Comparison of ENCODE assay signal across 11 mouse cellular contexts in the genomic region with DNA sequence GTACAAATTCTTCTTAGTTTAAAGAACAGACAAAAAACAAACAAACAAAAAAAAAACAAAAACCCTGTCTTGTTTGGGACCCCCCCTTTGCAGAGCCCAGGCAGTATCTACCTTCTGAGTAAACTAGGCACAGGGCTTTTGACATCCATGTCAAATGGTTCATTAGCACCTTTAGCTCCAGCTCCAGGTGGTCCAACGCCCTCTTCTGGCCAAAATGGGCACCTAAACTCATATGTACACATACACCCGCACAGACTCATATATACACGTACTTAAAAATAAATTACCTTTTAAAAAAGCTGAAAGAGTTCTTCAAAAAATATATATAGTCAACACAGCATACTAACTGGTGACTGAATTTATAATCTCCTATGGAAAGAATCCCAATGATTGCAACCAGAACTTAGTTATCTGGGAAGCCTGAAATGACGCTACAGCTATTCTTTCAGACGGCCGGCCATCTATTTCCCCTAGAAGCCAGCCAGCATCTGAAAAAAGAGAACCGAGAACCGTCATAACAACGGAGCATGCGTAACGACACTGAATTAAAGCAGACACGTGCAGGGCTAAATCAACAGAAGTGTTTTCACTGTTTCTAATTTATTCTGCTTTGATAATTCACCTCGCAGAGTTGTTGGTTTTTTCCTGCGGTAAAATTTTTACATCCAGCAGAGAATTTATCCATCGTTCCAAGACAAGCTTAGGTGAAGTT.
DNase-seq lines count a peak whose midpoint lies in the region; ATAC-seq lines count a peak whose summit lies in the region.
"Had no signal": no experiment of that assay in that cellular context is flagged by ENCODE, and none has a peak within 500 bp of the region (broad histone marks: within the 10 kb centered on the region; RNA-seq: fewer than 3 reads in every experiment).

No protein-coding gene starts in this region.

- no peak overlapping the region for H3K4me3 ChIP-seq in embryonic facial prominence, embryonic 12.5 days
- H3K4me3 ChIP-seq in embryonic facial prominence, embryonic 10.5 days, result no peak overlapping the region
- 0 out of 2 replicates have a peak overlapping the region, but pooled peaks have one; percentile 4 for H3K4me3 ChIP-seq in forebrain, embryonic 12.5 days (replicated peaks)
- H3K4me3 ChIP-seq in midbrain, embryonic 12.5 days, result no peak overlapping the region
- no peak overlapping the region for H3K4me3 ChIP-seq in heart, embryonic 10.5 days
- H3K4me3 ChIP-seq: stomach, embryonic 15.5 days had no signal

- peak overlapping the region; percentile 42 for H3K4me2 ChIP-seq in embryonic facial prominence, embryonic 12.5 days (replicated peaks)
- peak overlapping the region; percentile 44 for H3K4me2 ChIP-seq in forebrain, embryonic 12.5 days
- H3K4me2 ChIP-seq in midbrain, embryonic 12.5 days (replicated peaks), result peak overlapping the region; percentile 22
- H3K4me2 ChIP-seq: stomach, embryonic 15.5 days had no signal

- H3K4me1 ChIP-seq in embryonic facial prominence, embryonic 12.5 days, result peaks cover 2% of the 10 kb centered on the region; the same call in 1 of the 2 replicates
- H3K4me1 ChIP-seq in embryonic facial prominence, embryonic 10.5 days, result peaks cover 14% of the 10 kb centered on the region
- peaks cover 8% of the 10 kb centered on the region for H3K4me1 ChIP-seq in forebrain, embryonic 12.5 days
- peaks cover 9% of the 10 kb centered on the region for H3K4me1 ChIP-seq in midbrain, embryonic 12.5 days
- H3K4me1 ChIP-seq in heart, embryonic 10.5 days, result peaks cover 9% of the 10 kb centered on the region; the same call in 1 of the 2 replicates
- H3K4me1 ChIP-seq: stomach, embryonic 15.5 days had no signal

- WGBS in embryonic facial prominence, embryonic 12.5 days, result 60% methylated on average over 15 of the region's 15 CpGs
- 74% methylated on average over 15 of the region's 15 CpGs for WGBS in embryonic facial prominence, embryonic 10.5 days
- WGBS in forebrain, embryonic 12.5 days, result 59% methylated on average over 15 of the region's 15 CpGs
- WGBS in midbrain, embryonic 12.5 days, result 60% methylated on average over 15 of the region's 15 CpGs
- WGBS in heart, embryonic 10.5 days, result 85% methylated on average over 15 of the region's 15 CpGs

- H3K9ac ChIP-seq in embryonic facial prominence, embryonic 12.5 days, result no peak overlapping the region
- no peak overlapping the region for H3K9ac ChIP-seq in forebrain, embryonic 12.5 days
- no peak overlapping the region for H3K9ac ChIP-seq in midbrain, embryonic 12.5 days (replicated peaks)
- H3K9ac ChIP-seq: stomach, embryonic 15.5 days had no signal

- no peaks in the 10 kb centered on the region for H3K9me3 ChIP-seq in embryonic facial prominence, embryonic 12.5 days
- no peaks in the 10 kb centered on the region for H3K9me3 ChIP-seq in embryonic facial prominence, embryonic 10.5 days
- no peaks in the 10 kb centered on the region for H3K9me3 ChIP-seq in forebrain, embryonic 12.5 days
- no peaks in the 10 kb centered on the region for H3K9me3 ChIP-seq in midbrain, embryonic 12.5 days
- H3K9me3 ChIP-seq in heart, embryonic 10.5 days, result no peaks in the 10 kb centered on the region
- H3K9me3 ChIP-seq: stomach, embryonic 15.5 days had no signal

- no peaks in the 10 kb centered on the region for H3K27me3 ChIP-seq in embryonic facial prominence, embryonic 12.5 days
- H3K27me3 ChIP-seq in embryonic facial prominence, embryonic 10.5 days (replicated peaks; ENCODE audit: low read depth, poor library complexity, severe bottlenecking), result no peaks in the 10 kb centered on the region
- H3K27me3 ChIP-seq in forebrain, embryonic 12.5 days, result 0 out of 2 replicates have a peak, but pooled peaks cover 4% of the 10 kb centered on the region
- no peaks in the 10 kb centered on the region for H3K27me3 ChIP-seq in midbrain, embryonic 12.5 days
- no peaks in the 10 kb centered on the region for H3K27me3 ChIP-seq in heart, embryonic 10.5 days (ENCODE audit: insufficient read depth, poor library complexity, severe bottlenecking)
- H3K27me3 ChIP-seq: stomach, embryonic 15.5 days had no signal

- H3K27ac ChIP-seq in embryonic facial prominence, embryonic 12.5 days, result 0 out of 2 replicates have a peak overlapping the region, but pooled peaks have one; percentile 23
- no peak overlapping the region for H3K27ac ChIP-seq in embryonic facial prominence, embryonic 10.5 days (replicated peaks)
- peak overlapping the region; percentile 75 for H3K27ac ChIP-seq in forebrain, embryonic 12.5 days
- H3K27ac ChIP-seq in midbrain, embryonic 12.5 days (replicated peaks), result peak overlapping the region; percentile 50
- no peak overlapping the region for H3K27ac ChIP-seq in heart, embryonic 10.5 days
- H3K27ac ChIP-seq: stomach, embryonic 15.5 days had no signal

- DNase-seq in embryonic facial prominence, embryonic 10.5 days (ENCODE audit: low spot score), result no peak
- peak; percentile 62 for DNase-seq in cerebellum, adult 11-12 months
- DNase-seq in heart, embryonic 10.5 days (ENCODE audit: low spot score), result no peak
- no peak for DNase-seq in ovary, postnatal 14 days (ENCODE audit: low spot score)
- DNase-seq in adrenal gland, postnatal 36 days, result no peak
- DNase-seq: lung, postnatal 14 days had no signal

- ATAC-seq in embryonic facial prominence, embryonic 12.5 days (ENCODE audit: insufficient number of reproducible peaks, insufficient read depth, low FRiP score, low TSS enrichment), result no peak
- peak; percentile 41; the same call in 1 of the 2 replicates for ATAC-seq in forebrain, embryonic 12.5 days (ENCODE audit: low FRiP score)
- peak; percentile 60 for ATAC-seq in midbrain, embryonic 12.5 days (ENCODE audit: low FRiP score, low read depth)
- ATAC-seq: intestine, postnatal 0 days had no signal

- H3K36me3 ChIP-seq in embryonic facial prominence, embryonic 12.5 days, result no peaks in the 10 kb centered on the region
- no peaks in the 10 kb centered on the region for H3K36me3 ChIP-seq in embryonic facial prominence, embryonic 10.5 days (replicated peaks)
- H3K36me3 ChIP-seq in forebrain, embryonic 12.5 days (replicated peaks), result no peaks in the 10 kb centered on the region
- H3K36me3 ChIP-seq in midbrain, embryonic 12.5 days, result no peaks in the 10 kb centered on the region
- no peaks in the 10 kb centered on the region for H3K36me3 ChIP-seq in heart, embryonic 10.5 days
- H3K36me3 ChIP-seq: stomach, embryonic 15.5 days had no signal

Comparison
In these comparisons a context has a peak if more than half of its experiments do, and no peak if none do; other contexts are left out.
1. H3K27ac ChIP-seq: peak in embryonic facial prominence, embryonic 12.5 days (single experiment), forebrain, embryonic 12.5 days (single experiment) and midbrain, embryonic 12.5 days (single experiment); none in embryonic facial prominence, embryonic 10.5 days (single experiment) and heart, embryonic 10.5 days (single experiment).
2. Peak in every context shown above with its lines, with median percentiles within 50 percentile points of each other: H3K4me2 ChIP-seq.